Mouse (Mus musculus) CH12.LX (cell line): ENCODE data around the gene Farp1. TPM values are rescaled to one million over a fixed set of nuclear protein-coding genes. Genes with fewer than 3 reads are reported as not detected.

ENCODE experiments used
- DNase-seq: peaks from one replicate; pipeline ENCODE4 v3.0.0-alpha.2; 2013; ENCODE audit errors: extremely low read depth
- H3K27ac ChIP-seq: 2 replicates; pipeline ENCODE4 v1.5.1; 2012; ENCODE audit warnings: low read depth, mild to moderate bottlenecking, control low read depth, moderate library complexity; ENCODE audit not compliant: insufficient read depth
- H3K27me3 ChIP-seq: replicated peaks from 2 replicates; pipeline ENCODE3; 2012; ENCODE audit warnings: inconsistent platforms
- H3K36me3 ChIP-seq, 2 experiments: replicated peaks in 1 of 2; 2 replicates each; pipeline versions ENCODE3 to v1.6.1; 2012; ENCODE audit warnings: inconsistent platforms in 1 of 2, low read length in 1 of 2, mild to moderate bottlenecking in 1 of 2, mixed read lengths in 1 of 2, moderate library complexity in 1 of 2; ENCODE audit not compliant: control insufficient read depth in 1 of 2, insufficient read depth in 1 of 2
- H3K4me1 ChIP-seq, 2 experiments: 2 replicates each; pipeline ENCODE4 v1.6.1; 2012; ENCODE audit warnings: inconsistent platforms in 1 of 2, moderate library complexity in 1 of 2; ENCODE audit not compliant: insufficient read depth in 2 of 2, control insufficient read depth in 1 of 2
- H3K4me2 ChIP-seq: 2 replicates; pipeline ENCODE4 v1.6.1; 2012; ENCODE audit warnings: low read depth, mild to moderate bottlenecking, control low read depth; ENCODE audit not compliant: poor library complexity, insufficient read depth, severe bottlenecking
- H3K4me3 ChIP-seq, 3 experiments: fragments of 150-350 bp in 1 of 3; sonication (generic) in 1 of 3; replicated peaks in 1 of 3; 2 replicates each; pipeline versions ENCODE3 to v1.5.1; 2011 to 2012; ENCODE audit warnings: low read depth in 2 of 3, low read length in 2 of 3, mild to moderate bottlenecking in 2 of 3, moderate library complexity in 2 of 3, control low read depth in 1 of 3, improper control_type of control experiment in 1 of 3, inconsistent platforms in 1 of 3, mixed read lengths in 1 of 3; ENCODE audit not compliant: poor library complexity in 1 of 3
- H3K79me2 ChIP-seq: replicated peaks from 2 replicates; pipeline ENCODE4 v1.6.1; 2012; ENCODE audit warnings: mild to moderate bottlenecking, moderate library complexity; ENCODE audit not compliant: control insufficient read depth, poor library complexity, insufficient read depth, severe bottlenecking; ENCODE audit errors: extremely low read depth
- H3K9ac ChIP-seq: 2 replicates; pipeline ENCODE4 v1.6.1; 2012; ENCODE audit warnings: low read depth, mild to moderate bottlenecking, control low read depth, moderate library complexity; ENCODE audit not compliant: insufficient read depth
- H3K9me3 ChIP-seq: replicated peaks from 2 replicates; pipeline ENCODE3; 2012; ENCODE audit warnings: low read length, inconsistent platforms, mixed read lengths
- BHLHE40 ChIP-seq: IDR thresholded peaks from 2 replicates; pipeline ENCODE4 v1.6.1; 2011; ENCODE audit warnings: mild to moderate bottlenecking, low read depth, low read length, improper control_type of control experiment
- CTCF ChIP-seq, 2 experiments: IDR thresholded peaks in 1 of 2; conservative IDR thresholded peaks in 1 of 2; 2 replicates each; pipeline ENCODE4 v1.5.1; 2011 to 2012; ENCODE audit warnings: low read depth in 2 of 2, low read length in 2 of 2, improper control_type of control experiment in 1 of 2, inconsistent platforms in 1 of 2, mild to moderate bottlenecking in 1 of 2, moderate library complexity in 1 of 2
- E2F4 ChIP-seq: IDR thresholded peaks from 2 replicates; pipeline ENCODE4 v1.6.1; 2011; ENCODE audit warnings: low read depth, low read length, improper control_type of control experiment; ENCODE audit not compliant: insufficient replicate concordance
- ELF1 ChIP-seq: IDR thresholded peaks from 2 replicates; pipeline ENCODE4 v1.6.1; 2014; ENCODE audit warnings: low read depth, mild to moderate bottlenecking, inconsistent platforms, low read length, improper control_type of control experiment
- EP300 ChIP-seq: IDR thresholded peaks from 2 replicates; pipeline ENCODE4 v1.6.1; 2011; ENCODE audit warnings: low read length, improper control_type of control experiment
- ETS1 ChIP-seq: conservative IDR thresholded peaks from 2 replicates; pipeline ENCODE4 v1.6.1; 2012; ENCODE audit warnings: low read depth, mild to moderate bottlenecking, inconsistent platforms, low read length, improper control_type of control experiment, moderate library complexity
- IRF4 ChIP-seq: IDR thresholded peaks from 2 replicates; pipeline ENCODE4 v1.6.1; 2014; ENCODE audit warnings: low read depth, mild to moderate bottlenecking, inconsistent platforms, low read length, improper control_type of control experiment
- JUN ChIP-seq: IDR thresholded peaks from 2 replicates; pipeline ENCODE4 v1.6.1; 2011; ENCODE audit warnings: low read depth, mild to moderate bottlenecking, low read length, improper control_type of control experiment, moderate library complexity; ENCODE audit not compliant: insufficient read depth
- JUND ChIP-seq: conservative IDR thresholded peaks from 2 replicates; pipeline ENCODE4 v1.6.1; 2011; ENCODE audit warnings: low read depth, low read length, improper control_type of control experiment
- KAT2A ChIP-seq: IDR thresholded peaks from 2 replicates; pipeline ENCODE4 v1.6.1; 2012; ENCODE audit warnings: low read length, improper control_type of control experiment, inconsistent platforms; ENCODE audit not compliant: insufficient replicate concordance
- MAFK ChIP-seq: IDR thresholded peaks from 2 replicates; pipeline ENCODE4 v1.6.1; 2011; ENCODE audit warnings: low read length, improper control_type of control experiment; ENCODE audit not compliant: insufficient replicate concordance
- MAZ ChIP-seq: IDR thresholded peaks from 2 replicates; pipeline ENCODE4 v1.6.1; 2012; ENCODE audit warnings: low read depth, mild to moderate bottlenecking, inconsistent platforms, low read length, improper control_type of control experiment, moderate library complexity
- NELFE ChIP-seq: IDR thresholded peaks from 2 replicates; pipeline ENCODE4 v1.6.1; 2011; ENCODE audit warnings: low read depth, low read length, improper control_type of control experiment
- POLR2AphosphoS2 ChIP-seq: IDR thresholded peaks from 2 replicates; pipeline ENCODE4 v1.6.1; 2011; ENCODE audit warnings: low read depth, low read length, improper control_type of control experiment
- TCF12 ChIP-seq: IDR thresholded peaks from 2 replicates; pipeline ENCODE4 v1.6.1; 2014; ENCODE audit warnings: low read depth, mild to moderate bottlenecking, inconsistent platforms, low read length, improper control_type of control experiment
- USF1 ChIP-seq: IDR thresholded peaks from 2 replicates; pipeline ENCODE4 v1.6.1; 2014; ENCODE audit warnings: low read depth, mild to moderate bottlenecking, inconsistent platforms, low read length, improper control_type of control experiment
- ZC3H11A ChIP-seq: IDR thresholded peaks from 2 replicates; pipeline ENCODE4 v1.6.1; 2012; ENCODE audit warnings: low read depth, mild to moderate bottlenecking, inconsistent platforms, low read length, improper control_type of control experiment
- ZKSCAN1 ChIP-seq: IDR thresholded peaks from 2 replicates; pipeline ENCODE4 v1.6.1; 2012; ENCODE audit warnings: low read depth, inconsistent platforms, low read length, improper control_type of control experiment, borderline replicate concordance
- ZMIZ1 ChIP-seq: IDR thresholded peaks from 2 replicates; pipeline ENCODE4 v1.6.1; 2012; ENCODE audit warnings: low read depth, mild to moderate bottlenecking, inconsistent platforms, low read length, improper control_type of control experiment
- ZNF384 ChIP-seq: IDR thresholded peaks from 2 replicates; pipeline ENCODE4 v1.6.1; 2012; ENCODE audit warnings: low read depth, low read length, improper control_type of control experiment, inconsistent platforms
- dilution Hi-C: fragments of 300-500 bp; cut with MboI; formaldehyde crosslinking; loops from 2 replicates; pipeline ENCODE4 v1.14.3; 2020; ENCODE audit warnings: low sequenced_read_pairs; ENCODE audit not compliant: extremely low pct_unique_long_range_greater_than_20kb, extremely low pct_ligation_motif_present
- in situ Hi-C: fragments of 300-500 bp; cut with MboI; formaldehyde crosslinking; loops from 3 replicates; pipeline ENCODE4 v1.14.3; 2019; ENCODE audit warnings: low sequenced_read_pairs, low pct_ligation_motif_present, low pct_unique_long_range_greater_than_20kb, mixed read lengths
- polyA plus RNA-seq: library from polyadenylated mRNA; unstranded; fragments of >175 nt; gene quantifications from 2 replicates; pipeline ENCODE4 v1.2.1, GENCODE M21; 2012; ENCODE audit warnings: low read depth; ENCODE audit not compliant: insufficient read length
- total RNA-seq, 2 experiments: library from RNA; depleted of rRNA; stranded (reverse); fragments of 300-350 nt in 1 of 2; fragments of >200 nt in 1 of 2; gene quantifications; 2 replicates each; pipeline ENCODE4 v1.2.3; 2012 to 2014

The Farp1 gene
- total and polyA plus RNA-seq, 3 experiments = 2.4 to 10.3 (median 2.5) TPM

GRCm38 (mm10) chr14:121297103-121297502 lies 262.1 kb downstream of the Farp1 start:
- TF ChIP-seq ZNF384 (no peak), BHLHE40 (no peak), ETS1 (no peak), JUN (no peak), CTCF (conservative IDR thresholded peaks at IDR 0.05 in 1 of 2, IDR thresholded peaks at IDR 0.05 in 1 of 2; ENCODE audit: low read depth in 2 of 2, low read length in 2 of 2) (no peak), MAFK (no peak), ZKSCAN1 (no peak), JUND (no peak), POLR2AphosphoS2 (no peak), MAZ (no peak), TCF12 (no peak), E2F4 (no peak), ELF1 (no peak), ZMIZ1 (no peak), EP300 (no peak), USF1 (no peak), NELFE (no peak)
- TF ChIP-seq, all 38 proteins: peak for 0
- Histone ChIP-seq H3K4me1 (peaks cover 3 to 65% of the 10 kb centered on the region in 2 experiments; a peak in 3 of 4 replicates), H3K36me3 (peaks cover 74 to 95% of the 10 kb centered on the region in 2 experiments)

GRCm38 (mm10) chr14:121298537-121298936 lies 263.5 kb downstream of the Farp1 start:
- no peaks in the 10 kb centered on the region for H3K27me3 ChIP-seq
- in situ Hi-C loops = no loop called here
- H3K79me2 ChIP-seq = peaks cover 3% of the 10 kb centered on the region; the same call in 1 of the 2 replicates
- H3K4me3 ChIP-seq = no peak overlapping the region
- dilution Hi-C loops = no loop called here
- peaks cover 5 to 57% of the 10 kb centered on the region in 2 experiments; a peak in 3 of 4 replicates for H3K4me1 ChIP-seq
- no peaks in the 10 kb centered on the region for H3K9me3 ChIP-seq
- H3K36me3 ChIP-seq = peaks cover 66 to 94% of the 10 kb centered on the region in 2 experiments
- no peak overlapping the region for H3K27ac ChIP-seq
- H3K4me2 ChIP-seq = no peak overlapping the region
- TF ChIP-seq KAT2A (no peak), JUND (no peak), USF1 (no peak), POLR2AphosphoS2 (no peak), E2F4 (no peak), TCF12 (no peak), ETS1 (no peak), IRF4 (no peak), MAZ (no peak), ZC3H11A (no peak), ELF1 (no peak)
- no peak for DNase-seq
- no peak overlapping the region for H3K9ac ChIP-seq

More at GRCm38 (mm10) chr14:121297103-121297502, 262.1 kb downstream of the Farp1 start:
- Histone ChIP-seq H3K4me3 (no peak overlapping the region), H3K9ac (no peak overlapping the region), H3K4me2 (no peak overlapping the region), H3K27me3 (no peaks in the 10 kb centered on the region), H3K9me3 (no peaks in the 10 kb centered on the region), H3K79me2 (no peaks in the 10 kb centered on the region), H3K27ac (no peak overlapping the region)
- in situ Hi-C loops = no loop called here
- dilution Hi-C loops = no loop called here
- no peak for DNase-seq
